Mouse (Mus musculus) erythroblast, embryonic 14.5 days (primary cell): ENCODE results near the gene Adad2. TPM values are rescaled to one million over a fixed set of nuclear protein-coding genes. Genes with fewer than 3 reads are reported as not detected.

Source experiments
- H3K27me3 ChIP-seq: 2 replicates; pipeline ENCODE4 v1.6.1; 2012; ENCODE audit warnings: inconsistent platforms; ENCODE audit not compliant: control insufficient read depth
- H3K36me3 ChIP-seq: 2 replicates; pipeline ENCODE4 v1.6.1; 2012; ENCODE audit warnings: mild to moderate bottlenecking, inconsistent platforms; ENCODE audit not compliant: control insufficient read depth
- H3K4me1 ChIP-seq: 2 replicates; pipeline ENCODE4 v1.6.1; 2012; ENCODE audit warnings: inconsistent platforms; ENCODE audit not compliant: control insufficient read depth
- H3K4me3 ChIP-seq: replicated peaks from 2 replicates; pipeline ENCODE3; 2012; ENCODE audit warnings: moderate library complexity, mild to moderate bottlenecking, inconsistent platforms
- H3K9me3 ChIP-seq: 2 replicates; pipeline ENCODE4 v1.6.1; 2012; ENCODE audit warnings: low read length, inconsistent platforms, mixed read lengths; ENCODE audit not compliant: control insufficient read depth
- GATA1 ChIP-seq: IDR thresholded peaks from 2 replicates; pipeline ENCODE4 v1.6.1; 2012; ENCODE audit warnings: low read length, inconsistent platforms, mixed read lengths
- TAL1 ChIP-seq: IDR thresholded peaks from 3 replicates; pipeline ENCODE4 v1.6.1; 2012; ENCODE audit warnings: low read length, inconsistent platforms, mixed read lengths
- polyA plus RNA-seq: library from polyadenylated mRNA; stranded (reverse); fragments of >175 nt; gene quantifications from 2 replicates; pipeline ENCODE4 v1.2.3, GENCODE M21; 2012

The Adad2 gene
- polyA plus RNA-seq, 1 experiment, result not detected

- Histone ChIP-seq H3K36me3 (no peaks in the 10 kb centered on the region), H3K27me3 (peaks cover 10% of the 10 kb centered on the region), H3K4me1 (no peaks in the 10 kb centered on the region), H3K4me3 (no peak overlapping the region), H3K9me3 (no peaks in the 10 kb centered on the region)
- TF ChIP-seq GATA1 (no peak), TAL1 (no peak)
These were observed 52.7 kb downstream of the Adad2 start for GRCm38 (mm10) chr8:119665270-119665669.

Other genes starting within 250 kb of the Adad2 start
- gene Mlycd, start 217.9 kb upstream of the Adad2 start, polyA plus RNA-seq, result 0.28 and 0.34 TPM in 2 replicates
- 0.17 and 0.30 TPM in 2 replicates for gene Osgin1, start 178.6 kb upstream of the Adad2 start, polyA plus RNA-seq
- not detected in 2 replicates for gene Necab2, start 166.0 kb upstream of the Adad2 start, polyA plus RNA-seq
- not detected in 2 replicates for gene Slc38a8, start 111.0 kb upstream of the Adad2 start, polyA plus RNA-seq
- 9.2 and 13.4 TPM in 2 replicates for gene Mbtps1, start 54.0 kb upstream of the Adad2 start, polyA plus RNA-seq
- 0.80 and 1.4 TPM in 2 replicates for gene Hsdl1, start 37.6 kb upstream of the Adad2 start, polyA plus RNA-seq
- not detected in 2 replicates for gene Dnaaf1, start 37.5 kb upstream of the Adad2 start, polyA plus RNA-seq
- 1.8 and 2.2 TPM in 2 replicates for gene Taf1c, start 7.5 kb upstream of the Adad2 start, polyA plus RNA-seq
- gene Kcng4, start 22.9 kb downstream of the Adad2 start, polyA plus RNA-seq, result not detected in 2 replicates
- gene Wfdc1, start 53.6 kb downstream of the Adad2 start, polyA plus RNA-seq, result not detected in 2 replicates
- not detected in 2 replicates for gene Atp2c2, start 87.3 kb downstream of the Adad2 start, polyA plus RNA-seq
- gene Tldc1, start 165.7 kb downstream of the Adad2 start, polyA plus RNA-seq, result 0.09 and 0.23 TPM in 2 replicates
- 2.6 and 3.7 TPM in 2 replicates for gene Cotl1, start 227.8 kb downstream of the Adad2 start, polyA plus RNA-seq
- 0.02 and 0.12 TPM in 2 replicates for gene Klhl36, start 249.5 kb downstream of the Adad2 start, polyA plus RNA-seq